Mouse (Mus musculus) cerebellum, adult 9-11 months (tissue): ENCODE results near the gene Cfd.

Experiments
- DNase-seq: peaks from one replicate; pipeline ENCODE4 v3.0.0; 2022

Cfd gene

GRCm38 (mm10) chr10:79890670-79891069, at the start of gene Cfd:
Cfd (plus strand) TSS chr10:79890853.
- no peak for DNase-seq

GRCm38 (mm10) chr10:79842322-79842721, 48.3 kb upstream of the Cfd start:
- DNase-seq, result no peak

GRCm38 (mm10) chr10:79843476-79843875, 47.2 kb upstream of the Cfd start:
- DNase-seq, result peak; percentile 19

- no peak for DNase-seq
Observed at GRCm38 (mm10) chr10:79846553-79846952, 44.1 kb upstream of the Cfd start.

- no peak for DNase-seq
Observed at GRCm38 (mm10) chr10:79849941-79850628, 40.6 kb upstream of the Cfd start.

- DNase-seq, result peak; percentile 46
Observed at GRCm38 (mm10) chr10:79851653-79852052, 39.0 kb upstream of the Cfd start.

GRCm38 (mm10) chr10:79852107-79852789, 38.4 kb upstream of the Cfd start:
- DNase-seq, result peak; percentile 64

GRCm38 (mm10) chr10:79852827-79853226, 37.8 kb upstream of the Cfd start:
- no peak for DNase-seq

- peak; percentile 89 for DNase-seq
Observed at GRCm38 (mm10) chr10:79853392-79853791, 37.3 kb upstream of the Cfd start.

- peak; percentile 99 for DNase-seq
Observed at GRCm38 (mm10) chr10:79853860-79854795, 36.5 kb upstream of the Cfd start, which contains the start of gene Ptbp1. Ptbp1 (plus strand) TSS chr10:79854427.

- DNase-seq, result peak; percentile 81
Observed at GRCm38 (mm10) chr10:79854801-79855541, 35.7 kb upstream of the Cfd start.

- DNase-seq, result peak; percentile 79
Observed at GRCm38 (mm10) chr10:79855558-79856184, 35.0 kb upstream of the Cfd start.

- peak; percentile 57 for DNase-seq
Observed at GRCm38 (mm10) chr10:79856280-79856679, 34.4 kb upstream of the Cfd start.

GRCm38 (mm10) chr10:79856704-79857451, 33.8 kb upstream of the Cfd start:
- peak; percentile 31 for DNase-seq

- peak; percentile 72 for DNase-seq
Observed at GRCm38 (mm10) chr10:79857452-79857811, 33.2 kb upstream of the Cfd start.

GRCm38 (mm10) chr10:79857894-79858293, 32.8 kb upstream of the Cfd start:
- DNase-seq, result no peak

- peak; percentile 78 for DNase-seq
Observed at GRCm38 (mm10) chr10:79858416-79859074, 32.1 kb upstream of the Cfd start.

GRCm38 (mm10) chr10:79859116-79859515, 31.5 kb upstream of the Cfd start:
- DNase-seq, result peak; percentile 47

- peak; percentile 46 for DNase-seq
Observed at GRCm38 (mm10) chr10:79860079-79860911, 30.4 kb upstream of the Cfd start.
